Mouse (Mus musculus): ENCODE measurements at regions not wholly inside any gene's neighbourhood (a gene's known extent, or its start where the extent isn't known, plus 50 kb on each side); places are given as distances from the start of the nearest gene placed in this dataset.

GRCm38 (mm10) chr12:32709188-32709587 lies 110.2 kb upstream of the Nampt start:
- no peak for DNase-seq (ENCODE audit: low spot score in 2 of 2)
- intact Hi-C loops (cut with DNase I): no loop called here

DNA sequence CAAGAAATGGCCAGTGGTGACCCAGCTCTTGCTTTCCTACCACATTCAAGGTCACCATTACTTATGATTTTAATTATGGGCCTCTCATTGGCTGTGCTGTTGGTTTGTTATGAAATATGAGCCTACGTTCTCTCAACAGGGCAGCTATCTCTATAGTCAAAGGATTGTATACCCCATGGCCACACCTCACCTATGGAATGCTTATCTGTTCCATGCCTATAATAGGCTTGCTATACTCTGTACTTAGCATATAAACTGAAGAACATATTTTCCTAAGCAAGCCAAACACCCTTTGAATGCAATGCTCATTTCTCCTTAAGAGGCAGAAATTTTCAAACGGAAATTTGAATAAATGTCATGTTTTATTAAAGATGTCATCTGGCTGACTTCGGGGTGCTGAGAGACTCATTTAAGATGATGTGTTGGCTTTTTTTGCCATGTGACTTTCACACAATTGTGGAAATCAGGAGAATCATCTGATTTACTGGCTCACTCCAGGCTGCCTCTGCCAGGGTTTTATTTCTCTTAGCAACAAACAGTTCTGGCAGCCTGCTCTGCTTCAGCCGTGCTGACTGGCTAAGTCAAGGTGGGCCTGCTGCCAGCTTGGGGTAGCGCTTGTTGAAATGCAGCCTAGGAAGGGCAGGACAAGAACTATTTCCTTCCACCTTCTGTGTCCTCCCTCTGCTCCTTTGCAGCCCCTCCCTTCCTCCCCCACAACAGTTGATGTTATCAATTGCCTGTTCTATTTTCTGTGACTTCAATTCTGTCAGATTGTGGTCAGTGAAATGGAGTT lies 102.0 kb upstream of the Nampt start:
- DNase-seq (ENCODE audit: low spot score in 2 of 2): peak; percentile 77 to 82
- intact Hi-C loops (cut with DNase I): loop anchor here (5.0 kb wide), 1 partner anchor 105 kb away; no protein-coding TSS in a partner anchor

DNA sequence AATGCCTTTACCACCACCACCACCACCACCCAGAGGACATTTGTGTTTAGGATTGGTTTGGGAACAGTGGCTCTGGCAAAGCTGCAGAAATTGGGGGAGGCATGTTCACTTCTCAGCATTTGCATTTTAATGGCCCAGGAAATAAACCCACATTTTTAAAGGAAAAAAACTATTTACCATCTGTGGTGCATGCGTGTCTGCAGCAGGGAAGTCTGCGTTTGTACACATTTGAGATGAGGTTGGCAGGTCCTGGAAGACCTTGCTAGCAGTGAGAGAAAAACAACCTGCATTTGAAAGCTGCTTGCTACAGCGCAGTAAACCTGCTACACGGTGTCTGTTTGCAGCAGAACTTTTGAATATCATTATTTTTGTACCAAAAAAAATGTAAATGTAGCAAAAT lies 100.1 kb upstream of the Nampt start:
- intact Hi-C loops (cut with DNase I): loop anchor here (5.0 kb wide), 1 partner anchor 103 kb away; no protein-coding TSS in a partner anchor
- no peak for DNase-seq (ENCODE audit: low spot score in 2 of 2)

GRCm38 (mm10) chr12:32724451-32725188 lies 94.7 kb upstream of the Nampt start:
- intact Hi-C loops (cut with DNase I): no loop called here
- peak in 1 of 2 experiments; percentile 59 for DNase-seq (ENCODE audit: low spot score in 2 of 2)

DNA sequence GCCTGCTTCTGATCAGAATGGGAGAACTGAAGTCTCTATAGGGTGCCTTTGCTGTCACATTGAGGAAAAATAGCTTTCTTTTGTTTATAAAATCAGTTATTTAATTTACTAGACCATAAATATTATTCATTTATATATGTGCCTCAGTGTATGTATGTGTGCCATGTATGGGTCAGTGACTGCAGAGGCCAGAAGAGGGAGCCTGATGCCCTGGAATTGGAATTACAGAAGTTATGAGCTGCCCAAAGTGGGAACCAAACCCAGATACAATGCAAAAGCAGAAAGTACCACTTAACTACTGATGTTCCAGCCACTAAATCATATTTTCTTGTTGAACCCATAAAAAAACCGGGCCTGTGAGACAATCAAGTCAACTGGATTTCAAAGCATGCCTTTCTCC lies 91.8 kb upstream of the Nampt start:
- intact Hi-C loops (cut with DNase I): no loop called here
- no peak for DNase-seq (ENCODE audit: low spot score in 2 of 2)

DNA sequence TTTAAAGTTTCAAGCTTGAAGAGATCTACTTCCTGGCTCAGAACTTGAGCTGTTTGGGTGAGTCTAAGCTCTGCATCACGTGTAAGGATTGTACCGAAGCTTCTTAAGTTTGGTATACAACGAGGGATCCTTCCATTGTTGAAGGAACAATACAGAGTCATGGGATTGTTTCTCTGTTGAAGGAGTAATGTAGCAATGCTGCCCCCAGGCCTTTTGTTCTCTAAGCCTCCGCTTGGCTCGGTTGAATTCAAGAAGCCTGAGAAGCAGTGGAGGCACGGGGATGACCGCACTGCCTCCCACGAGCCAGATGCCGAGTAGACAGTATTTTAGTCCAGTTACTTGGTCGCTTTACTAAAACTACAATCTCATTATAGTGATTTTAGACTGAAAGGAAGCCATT lies 90.9 kb upstream of the Nampt start:
- intact Hi-C loops (cut with DNase I): no loop called here
- peak; percentile 23 to 77 for DNase-seq (ENCODE audit: low spot score in 2 of 2)

- intact Hi-C loops (cut with DNase I): no loop called here
- no peak for DNase-seq (ENCODE audit: low spot score in 2 of 2)
Measured at GRCm38 (mm10) chr12:32735224-32735623, 84.1 kb upstream of the Nampt start.

DNA sequence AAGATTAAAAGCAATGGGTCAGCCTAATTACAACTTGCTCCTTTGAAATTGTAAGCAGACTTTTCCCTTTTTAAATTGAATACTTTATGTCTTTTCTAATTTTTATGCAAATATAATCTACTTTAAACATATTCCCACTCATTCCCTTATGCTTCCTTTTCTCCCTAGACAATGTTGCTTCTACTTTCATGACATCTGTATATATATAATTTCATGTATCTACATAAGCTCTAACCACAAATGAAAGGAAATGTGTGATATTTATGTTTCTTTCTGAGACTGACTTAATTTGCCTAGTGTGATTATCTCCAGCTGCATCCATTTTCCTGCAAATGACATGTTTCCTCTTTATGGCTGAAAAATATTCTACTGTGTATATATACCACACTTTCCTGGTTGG lies 77.9 kb upstream of the Nampt start:
- intact Hi-C loops (cut with DNase I): no loop called here

DNA sequence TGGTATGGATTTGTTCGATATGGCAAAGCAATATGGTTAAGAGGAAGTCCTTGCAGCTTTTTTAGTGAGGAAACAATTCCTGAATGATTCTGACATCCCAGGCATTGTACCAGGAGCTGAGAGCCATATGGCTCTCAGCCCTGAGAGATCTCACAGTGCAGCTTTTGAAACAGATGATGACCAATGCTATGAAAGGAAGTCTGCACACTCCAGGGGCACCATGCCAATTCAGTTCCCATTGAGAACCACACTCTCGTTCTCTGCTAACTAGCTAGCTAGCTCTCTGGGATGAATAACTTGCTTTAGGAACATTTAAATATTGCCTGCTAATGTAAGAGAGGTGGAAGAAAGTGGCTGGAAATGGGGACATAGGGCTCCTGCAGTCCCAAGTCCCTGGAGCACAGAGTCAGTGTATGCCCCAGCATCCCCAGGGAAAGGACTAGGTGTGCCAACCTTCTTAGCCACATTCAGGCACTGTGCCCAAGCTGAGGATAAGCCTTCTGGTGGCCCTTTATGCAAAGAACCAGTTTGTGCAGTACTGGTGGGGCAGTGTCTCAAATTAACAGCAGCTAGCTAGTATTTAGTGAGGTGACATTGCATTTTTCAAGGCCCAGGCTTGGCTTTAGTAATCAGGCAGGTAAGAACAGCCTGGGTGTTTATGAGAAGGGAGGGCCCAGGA lies 61.8 kb upstream of the Nampt start:
- DNase-seq (ENCODE audit: low spot score in 2 of 2): peak; percentile 24 to 57
- intact Hi-C loops (cut with DNase I): no loop called here

More for the DNA sequence above, 77.9 kb upstream of the Nampt start:
- DNase-seq (ENCODE audit: low spot score in 2 of 2): no peak

DNA sequence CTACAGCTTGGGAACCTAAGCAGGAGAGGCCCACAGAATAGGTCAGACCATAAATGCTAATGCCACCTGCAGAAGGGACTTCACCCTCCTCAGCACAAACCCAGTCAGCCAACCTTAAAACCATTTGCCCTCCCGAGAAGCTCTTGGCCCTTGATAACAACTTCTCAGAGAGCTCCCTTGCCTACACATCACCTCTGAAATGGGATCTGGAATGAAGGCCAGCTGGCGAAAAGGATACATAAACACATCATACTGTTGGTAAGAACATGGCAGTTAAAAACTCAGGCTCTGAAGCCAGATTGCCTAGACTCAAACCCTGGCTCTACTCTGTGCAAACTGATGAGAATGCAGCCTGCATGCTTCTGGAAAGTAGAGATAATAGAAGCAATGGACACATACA lies 61.2 kb upstream of the Nampt start:
- intact Hi-C loops (cut with DNase I): no loop called here
- DNase-seq (ENCODE audit: low spot score in 2 of 2): no peak

- intact Hi-C loops (cut with DNase I): no loop called here
- no peak for DNase-seq (ENCODE audit: low spot score in 2 of 2)
Measured at GRCm38 (mm10) chr12:32760627-32761026, 58.7 kb upstream of the Nampt start.

DNA sequence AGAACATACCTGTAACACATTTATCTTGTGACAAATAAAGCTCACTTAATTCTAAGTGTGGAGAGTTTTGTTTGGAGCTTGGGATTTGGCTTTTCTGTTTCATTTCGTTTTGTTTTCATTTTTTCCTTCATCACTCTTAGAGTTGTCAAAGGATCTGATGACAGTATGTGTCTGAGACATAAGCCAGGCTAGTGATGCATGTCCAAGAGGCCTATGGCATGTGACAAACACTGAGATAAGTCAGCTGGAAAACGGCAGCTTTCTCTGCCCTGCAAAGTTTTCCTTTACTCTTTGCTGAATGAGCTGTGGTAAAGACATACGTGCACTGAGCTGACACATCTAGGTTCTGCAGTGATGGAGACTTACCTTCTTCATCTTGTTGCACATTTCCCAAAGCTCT lies 58.3 kb upstream of the Nampt start:
- DNase-seq (ENCODE audit: low spot score in 2 of 2): no peak
- intact Hi-C loops (cut with DNase I): no loop called here

DNA sequence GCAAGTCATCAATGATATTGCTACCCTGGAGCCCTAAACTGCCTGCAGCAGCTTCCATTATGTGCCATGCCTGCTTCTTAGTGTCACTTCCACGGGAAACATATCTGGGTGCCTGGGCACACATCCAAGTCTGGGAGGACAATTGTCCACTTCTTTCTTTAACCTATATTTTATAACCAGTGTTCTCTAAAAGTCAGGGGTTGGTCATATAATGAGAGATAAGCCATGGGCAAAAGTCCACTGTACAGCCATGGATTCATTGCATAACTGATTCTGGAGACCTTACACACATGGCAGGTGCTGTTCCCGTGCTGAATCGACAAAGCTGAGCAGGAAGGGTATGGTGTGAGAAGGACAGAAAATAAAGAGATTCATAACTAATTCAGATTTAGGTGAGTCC lies 55.1 kb upstream of the Nampt start:
- intact Hi-C loops (cut with DNase I): no loop called here
- DNase-seq (ENCODE audit: low spot score in 2 of 2): no peak

DNA sequence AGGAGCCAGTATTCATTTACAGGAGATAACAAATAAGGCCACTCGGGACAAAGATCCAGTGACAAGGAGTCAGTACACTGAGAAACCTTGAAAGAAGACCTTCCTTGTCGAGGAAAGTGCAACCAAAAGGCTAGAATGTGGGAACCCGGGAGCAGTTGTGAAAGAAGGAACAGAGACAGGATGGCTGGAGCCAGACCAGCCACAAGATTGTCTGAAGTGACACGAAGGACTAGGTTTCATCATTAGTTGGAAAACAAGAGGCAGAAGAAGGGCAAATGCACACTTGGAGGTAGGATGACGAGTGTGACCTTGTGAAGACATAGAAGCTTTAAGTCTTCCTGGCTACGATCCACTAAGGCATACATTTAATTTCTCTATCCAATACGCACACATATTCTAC lies 54.6 kb upstream of the Nampt start:
- intact Hi-C loops (cut with DNase I): no loop called here
- no peak for DNase-seq (ENCODE audit: low spot score in 2 of 2)

- intact Hi-C loops (cut with DNase I): no loop called here
- DNase-seq (ENCODE audit: low spot score in 2 of 2): no peak
Measured at GRCm38 (mm10) chr12:32765861-32766260, 53.5 kb upstream of the Nampt start.

DNA sequence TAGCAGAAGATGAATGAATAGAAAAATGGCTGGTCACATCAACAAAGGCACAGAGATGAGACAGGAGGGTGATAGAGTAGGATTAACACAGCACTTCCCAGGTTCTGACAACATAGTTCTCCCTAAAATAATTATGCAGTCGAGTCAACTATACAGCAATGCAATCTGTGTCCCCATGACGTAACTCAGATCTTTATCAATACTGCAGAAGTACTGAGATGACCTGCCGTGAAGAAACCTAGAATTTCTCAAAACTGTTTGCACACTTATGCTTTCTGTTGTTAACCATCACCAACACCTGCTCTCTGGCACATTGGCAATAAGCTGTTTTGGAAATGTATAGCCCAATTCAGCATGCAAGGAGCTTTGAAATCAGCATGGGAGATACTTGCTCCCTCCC lies 52.8 kb upstream of the Nampt start:
- DNase-seq (ENCODE audit: low spot score in 2 of 2): no peak
- intact Hi-C loops (cut with DNase I): no loop called here

- intact Hi-C loops (cut with DNase I): no loop called here
- DNase-seq (ENCODE audit: low spot score in 2 of 2): no peak
Measured at GRCm38 (mm10) chr12:32767206-32768081, 51.9 kb upstream of the Nampt start.

DNA sequence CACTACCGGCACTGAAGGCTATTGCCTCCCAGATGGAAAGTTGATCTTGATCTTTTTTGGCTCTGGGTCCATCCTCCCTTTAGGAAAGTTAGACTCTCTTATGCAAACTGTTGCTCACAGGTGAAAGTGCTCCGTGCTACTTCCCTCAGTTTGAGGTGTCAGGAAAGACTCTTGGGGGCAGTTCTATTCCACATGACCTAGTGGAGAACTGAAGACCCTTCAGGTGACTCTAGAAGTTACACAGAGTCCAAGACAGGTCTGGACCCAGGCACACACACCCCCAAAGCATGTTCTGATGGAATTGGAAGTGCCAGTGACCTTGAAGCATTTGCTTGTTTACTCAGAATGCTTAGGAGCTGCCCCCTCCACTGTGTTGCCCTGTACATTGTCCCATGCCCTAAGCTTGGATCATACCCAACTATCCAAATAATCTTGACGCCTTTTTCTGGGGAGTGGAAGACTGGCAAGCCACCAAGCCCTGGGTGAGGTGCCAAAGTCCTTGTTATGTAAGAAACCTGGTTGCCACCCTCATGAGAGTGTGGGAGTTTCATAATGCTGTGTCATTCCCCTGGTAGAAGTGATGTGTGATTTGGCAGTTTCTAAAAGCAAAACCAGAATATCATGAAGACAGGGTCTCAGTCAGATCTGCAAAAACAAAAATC lies 51.1 kb upstream of the Nampt start:
- intact Hi-C loops (cut with DNase I): no loop called here
- peak; percentile 12 to 40 for DNase-seq (ENCODE audit: low spot score in 2 of 2)
